Mouse (Mus musculus): ENCODE measurements at regions not wholly inside any gene's neighbourhood (a gene's known extent, or its start where the extent isn't known, plus 50 kb on each side); places are given as distances from the start of the nearest gene placed in this dataset.

DNA sequence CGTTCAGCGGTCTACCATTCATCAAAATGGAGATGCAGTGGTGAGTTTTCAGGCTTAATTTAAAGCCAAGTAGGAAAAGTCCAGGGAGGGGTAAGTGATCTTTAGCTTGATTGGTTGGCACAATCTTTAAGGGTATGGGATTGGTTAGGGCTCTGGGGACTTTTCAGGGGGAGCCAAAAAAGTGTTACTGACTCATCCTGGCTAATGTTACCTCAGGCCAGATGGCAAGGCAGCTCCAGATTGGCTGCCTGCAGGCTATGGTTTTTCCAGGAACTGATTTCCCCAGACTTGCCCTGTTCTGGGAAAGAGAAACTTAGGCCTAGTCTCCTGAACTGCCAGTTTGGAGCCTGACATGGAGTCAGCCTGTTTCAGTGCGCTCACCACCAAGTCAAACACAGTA lies 539.6 kb upstream of the Lmcd1 start:
- no peak overlapping the region for H3K4me3 ChIP-seq (replicated peaks)
- H3K4me1 ChIP-seq, result no peaks in the 10 kb centered on the region
- no peak overlapping the region for H3K9ac ChIP-seq (replicated peaks)
- no peaks in the 10 kb centered on the region for H3K9me3 ChIP-seq (replicated peaks)
- no peak for ATAC-seq (ENCODE audit: low FRiP score)
- 89% methylated on average over 3 of the region's 3 CpGs for WGBS
- H3K27me3 ChIP-seq (replicated peaks), result no peaks in the 10 kb centered on the region
- no peaks in the 10 kb centered on the region for H3K36me3 ChIP-seq
- H3K27ac ChIP-seq (replicated peaks), result no peak overlapping the region
- no peak overlapping the region for H3K4me2 ChIP-seq

DNA sequence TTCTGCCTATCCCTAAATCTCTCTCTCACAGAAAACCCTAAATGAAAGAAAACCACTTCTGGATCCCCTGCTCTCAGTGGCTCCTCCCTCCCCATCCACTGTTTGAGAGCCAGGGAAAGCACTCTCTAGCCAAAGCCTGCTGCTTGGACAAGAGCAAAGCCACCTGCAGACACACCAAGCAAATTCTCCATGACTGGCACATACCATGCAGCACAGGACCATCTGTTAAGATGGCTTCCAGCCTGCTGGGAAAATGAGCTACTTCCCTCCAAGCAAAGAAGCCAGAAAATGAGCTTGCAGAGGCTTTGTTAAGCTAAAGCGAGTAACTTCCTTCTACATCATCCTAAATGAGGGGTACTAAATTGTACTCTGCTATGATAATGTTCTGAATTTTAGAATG lies 534.6 kb upstream of the Lmcd1 start:
- H3K4me2 ChIP-seq, result no peak overlapping the region
- no peaks in the 10 kb centered on the region for H3K4me1 ChIP-seq
- H3K27ac ChIP-seq (replicated peaks), result no peak overlapping the region
- WGBS, result 86% methylated on average over 1 of the region's 1 CpGs
- H3K27me3 ChIP-seq (replicated peaks), result no peaks in the 10 kb centered on the region
- no peaks in the 10 kb centered on the region for H3K36me3 ChIP-seq
- H3K4me3 ChIP-seq (replicated peaks), result no peak overlapping the region
- no peak overlapping the region for H3K9ac ChIP-seq (replicated peaks)
- ATAC-seq (ENCODE audit: low FRiP score), result no peak
- no peaks in the 10 kb centered on the region for H3K9me3 ChIP-seq (replicated peaks)

- 40% methylated on average over 5 of the region's 5 CpGs for WGBS
- Histone ChIP-seq H3K9me3 (replicated peaks) (no peaks in the 10 kb centered on the region), H3K36me3 (no peaks in the 10 kb centered on the region), H3K27ac (replicated peaks) (no peak overlapping the region), H3K4me3 (replicated peaks) (no peak overlapping the region), H3K4me2 (no peak overlapping the region), H3K4me1 (no peaks in the 10 kb centered on the region), H3K9ac (replicated peaks) (no peak overlapping the region), H3K27me3 (replicated peaks) (no peaks in the 10 kb centered on the region)
- ATAC-seq (ENCODE audit: low FRiP score), result peak; percentile 87
Observed at GRCm38 (mm10) chr6:111781710-111782481, 491.7 kb upstream of the Lmcd1 start.

DNA sequence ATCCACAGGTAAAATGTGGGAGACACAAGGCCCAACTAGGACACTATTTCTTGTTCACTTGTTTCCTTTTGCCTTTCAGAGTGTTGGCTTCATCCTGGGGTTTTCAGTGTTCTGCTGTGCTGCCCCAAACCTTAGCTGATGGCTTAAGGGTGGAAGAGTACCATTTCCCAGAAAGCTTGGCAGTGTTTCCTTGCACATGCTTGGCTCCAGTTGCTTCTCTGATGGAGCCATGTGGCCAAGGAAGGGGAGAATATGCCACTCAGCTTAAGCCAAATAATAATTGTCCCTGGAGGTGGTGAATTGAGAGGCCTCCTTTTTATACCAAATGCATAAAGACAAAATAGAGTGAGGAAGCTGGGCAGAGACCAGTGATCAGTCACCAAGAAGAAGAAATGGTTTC lies 464.9 kb upstream of the Lmcd1 start:
- H3K9ac ChIP-seq (replicated peaks), result no peak overlapping the region
- no peak overlapping the region for H3K4me3 ChIP-seq (replicated peaks)
- 0 out of 2 replicates have a peak, but pooled peaks cover 3% of the 10 kb centered on the region for H3K9me3 ChIP-seq (replicated peaks)
- H3K4me1 ChIP-seq, result no peaks in the 10 kb centered on the region
- no peaks in the 10 kb centered on the region for H3K27me3 ChIP-seq (replicated peaks)
- no peak overlapping the region for H3K27ac ChIP-seq (replicated peaks)
- no peaks in the 10 kb centered on the region for H3K36me3 ChIP-seq
- ATAC-seq (ENCODE audit: low FRiP score), result no peak
- no peak overlapping the region for H3K4me2 ChIP-seq

- no peak for ATAC-seq (ENCODE audit: low FRiP score)
- Histone ChIP-seq H3K27me3 (replicated peaks) (no peaks in the 10 kb centered on the region), H3K36me3 (no peaks in the 10 kb centered on the region), H3K4me3 (replicated peaks) (no peak overlapping the region), H3K4me2 (no peak overlapping the region), H3K9ac (replicated peaks) (no peak overlapping the region), H3K4me1 (no peaks in the 10 kb centered on the region), H3K9me3 (replicated peaks) (0 out of 2 replicates have a peak, but pooled peaks cover 3% of the 10 kb centered on the region), H3K27ac (replicated peaks) (no peak overlapping the region)
- WGBS, result 84% methylated on average over 7 of the region's 7 CpGs
Observed at GRCm38 (mm10) chr6:111813982-111814603, 459.5 kb upstream of the Lmcd1 start.

DNA sequence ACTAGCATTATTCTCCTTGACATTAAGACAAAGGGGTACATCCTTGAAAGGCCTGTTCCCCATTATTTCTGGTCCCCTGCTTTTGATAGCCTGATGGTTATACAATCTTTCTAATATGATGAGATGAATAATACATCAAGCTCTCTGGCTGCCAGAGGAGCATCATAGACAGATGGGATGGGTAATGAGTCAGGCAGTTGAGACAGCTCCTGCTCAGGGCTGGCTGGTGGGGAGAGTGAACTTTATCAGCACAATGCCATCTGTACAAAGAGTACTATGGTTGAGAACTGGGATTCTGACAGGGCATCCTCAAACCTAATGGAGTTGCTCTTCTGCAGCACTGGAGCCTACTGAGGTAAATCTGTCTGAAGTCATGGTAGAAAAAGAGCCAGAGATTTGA lies 458.4 kb upstream of the Lmcd1 start:
- H3K4me3 ChIP-seq (replicated peaks), result no peak overlapping the region
- H3K27me3 ChIP-seq (replicated peaks), result no peaks in the 10 kb centered on the region
- no peaks in the 10 kb centered on the region for H3K4me1 ChIP-seq
- no peak overlapping the region for H3K4me2 ChIP-seq
- 0 out of 2 replicates have a peak, but pooled peaks cover 3% of the 10 kb centered on the region for H3K9me3 ChIP-seq (replicated peaks)
- H3K27ac ChIP-seq (replicated peaks), result no peak overlapping the region
- ATAC-seq (ENCODE audit: low FRiP score), result no peak
- no peak overlapping the region for H3K9ac ChIP-seq (replicated peaks)
- no peaks in the 10 kb centered on the region for H3K36me3 ChIP-seq

- H3K4me2 ChIP-seq, result no peak overlapping the region
- H3K9me3 ChIP-seq (replicated peaks), result no peaks in the 10 kb centered on the region
- no peaks in the 10 kb centered on the region for H3K27me3 ChIP-seq (replicated peaks)
- no peak overlapping the region for H3K27ac ChIP-seq (replicated peaks)
- WGBS, result 60% methylated on average over 3 of the region's 3 CpGs
- H3K9ac ChIP-seq (replicated peaks), result no peak overlapping the region
- H3K36me3 ChIP-seq, result no peaks in the 10 kb centered on the region
- no peak for ATAC-seq (ENCODE audit: low FRiP score)
- peaks cover 10% of the 10 kb centered on the region; the same call in 1 of the 2 replicates for H3K4me1 ChIP-seq
- H3K4me3 ChIP-seq (replicated peaks), result no peak overlapping the region
Observed at GRCm38 (mm10) chr6:111820265-111820664, 453.3 kb upstream of the Lmcd1 start.

DNA sequence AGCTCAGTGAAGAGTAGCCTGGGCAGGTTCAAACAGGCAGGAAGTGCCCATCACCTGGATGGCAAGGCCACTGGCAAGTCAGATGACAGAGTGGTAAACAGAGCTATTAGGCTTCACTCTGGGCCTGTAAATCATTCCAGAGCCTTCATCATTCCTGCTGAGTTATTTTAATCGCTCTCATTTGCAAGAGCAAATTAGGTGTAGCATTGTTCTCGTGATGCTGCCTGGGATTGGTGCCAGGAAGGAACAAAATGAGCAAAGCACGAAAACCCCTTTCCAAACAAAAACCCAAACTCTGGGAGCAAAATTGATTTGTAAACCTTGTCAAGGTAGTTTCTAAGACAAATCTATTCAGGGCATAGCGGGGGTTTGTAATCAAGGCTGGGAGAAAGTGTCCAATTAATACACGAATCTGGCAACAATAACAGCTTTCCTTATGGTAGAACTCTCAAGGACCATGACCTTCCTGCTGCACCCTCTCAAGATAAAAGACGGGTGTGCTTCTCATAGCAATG lies 429.2 kb upstream of the Lmcd1 start:
- ATAC-seq (ENCODE audit: low FRiP score), result no peak
- Histone ChIP-seq H3K9me3 (replicated peaks) (0 out of 2 replicates have a peak, but pooled peaks cover 3% of the 10 kb centered on the region), H3K4me1 (peaks cover 10% of the 10 kb centered on the region), H3K9ac (replicated peaks) (no peak overlapping the region), H3K27me3 (replicated peaks) (no peaks in the 10 kb centered on the region), H3K4me3 (replicated peaks) (no peak overlapping the region), H3K4me2 (no peak overlapping the region), H3K36me3 (no peaks in the 10 kb centered on the region), H3K27ac (replicated peaks) (peak overlapping the region; percentile 33; the same call in 1 of the 2 replicates)
- WGBS, result 36% methylated on average over 6 of the region's 6 CpGs

DNA sequence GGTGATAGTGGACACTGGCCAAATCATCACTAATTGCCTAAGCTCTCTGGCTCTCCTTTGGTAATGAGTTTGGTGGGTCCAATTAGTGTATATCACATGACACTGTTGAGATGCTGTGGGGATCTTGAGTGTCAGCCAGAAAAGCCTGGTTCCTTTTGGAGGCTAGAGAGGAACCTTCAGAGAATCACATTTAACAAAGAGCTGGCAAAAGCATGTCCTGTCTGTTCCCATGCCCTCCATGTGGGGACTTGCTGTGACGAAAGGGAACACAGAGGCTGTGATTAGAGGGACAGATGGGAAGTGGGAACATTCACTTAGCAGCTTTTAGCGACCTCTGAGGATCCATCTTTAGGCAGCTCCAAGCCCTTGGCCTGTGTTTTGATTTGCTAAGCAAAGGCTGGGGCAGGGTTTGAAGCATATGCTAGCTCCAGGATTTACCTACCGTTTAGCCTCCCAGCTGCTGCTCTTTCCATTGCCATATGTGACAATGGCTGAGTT lies 407.4 kb upstream of the Lmcd1 start:
- H3K4me1 ChIP-seq, result no peaks in the 10 kb centered on the region
- no peak overlapping the region for H3K27ac ChIP-seq (replicated peaks)
- H3K4me2 ChIP-seq, result no peak overlapping the region
- H3K27me3 ChIP-seq (replicated peaks), result no peaks in the 10 kb centered on the region
- H3K36me3 ChIP-seq, result no peaks in the 10 kb centered on the region
- 64% methylated on average over 3 of the region's 3 CpGs for WGBS
- ATAC-seq (ENCODE audit: low FRiP score), result peak; percentile 45
- no peak overlapping the region for H3K4me3 ChIP-seq (replicated peaks)
- no peak overlapping the region for H3K9ac ChIP-seq (replicated peaks)
- H3K9me3 ChIP-seq (replicated peaks), result no peaks in the 10 kb centered on the region

DNA sequence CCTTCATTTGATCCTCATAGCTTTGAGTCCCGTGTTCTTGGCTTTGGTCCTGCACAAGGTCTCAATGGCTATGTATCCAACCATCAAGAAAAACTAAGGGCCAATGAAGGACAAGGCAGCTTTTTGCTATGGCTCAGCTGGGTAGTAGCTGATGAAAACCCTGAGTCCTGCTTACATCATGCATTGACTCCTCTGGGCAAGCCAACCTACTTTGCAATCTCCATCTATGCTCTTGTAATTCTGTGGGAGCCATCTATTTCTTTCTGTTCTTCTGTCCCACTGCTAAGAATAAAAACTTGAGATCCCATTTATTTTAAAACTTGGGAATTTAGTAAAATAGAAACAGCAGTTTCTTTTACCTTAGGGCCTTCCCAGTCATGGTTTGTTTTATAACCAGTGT lies 391.0 kb upstream of the Lmcd1 start:
- 94% methylated on average over 1 of the region's 1 CpGs for WGBS
- Histone ChIP-seq H3K27me3 (replicated peaks) (no peaks in the 10 kb centered on the region), H3K9me3 (replicated peaks) (no peaks in the 10 kb centered on the region), H3K4me1 (no peaks in the 10 kb centered on the region), H3K9ac (replicated peaks) (no peak overlapping the region), H3K4me3 (replicated peaks) (no peak overlapping the region), H3K4me2 (no peak overlapping the region), H3K36me3 (no peaks in the 10 kb centered on the region), H3K27ac (replicated peaks) (no peak overlapping the region)
- ATAC-seq (ENCODE audit: low FRiP score), result no peak

DNA sequence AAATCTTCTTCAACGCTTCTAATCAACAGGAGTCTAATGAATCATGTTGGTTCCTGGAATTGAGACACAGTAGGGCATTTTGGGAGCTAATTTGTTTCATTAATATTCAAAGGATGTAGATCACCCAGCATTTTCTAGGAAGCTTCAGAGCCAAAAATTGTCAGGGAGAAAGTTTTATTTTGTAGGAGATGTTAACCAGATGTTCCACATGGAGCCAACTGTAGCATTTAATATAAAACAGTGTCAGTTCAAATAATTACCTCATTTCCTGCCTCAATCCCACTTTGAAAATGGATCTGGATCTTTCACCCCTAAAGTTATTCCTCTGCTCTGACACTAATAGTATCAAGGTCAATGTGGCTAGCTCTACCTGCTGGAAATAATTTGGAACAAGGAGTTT lies 389.6 kb upstream of the Lmcd1 start:
- Histone ChIP-seq H3K27me3 (replicated peaks) (no peaks in the 10 kb centered on the region), H3K4me2 (no peak overlapping the region), H3K4me1 (no peaks in the 10 kb centered on the region), H3K9me3 (replicated peaks) (no peaks in the 10 kb centered on the region), H3K4me3 (replicated peaks) (no peak overlapping the region), H3K9ac (replicated peaks) (no peak overlapping the region), H3K27ac (replicated peaks) (no peak overlapping the region), H3K36me3 (no peaks in the 10 kb centered on the region)
- ATAC-seq (ENCODE audit: low FRiP score), result no peak
- WGBS, result 75% methylated on average over 1 of the region's 1 CpGs

GRCm38 (mm10) chr6:111911997-111912396 lies 361.6 kb upstream of the Lmcd1 start:
- 71% methylated on average over 2 of the region's 2 CpGs for WGBS
- no peak for ATAC-seq (ENCODE audit: low FRiP score)
- Histone ChIP-seq H3K36me3 (no peaks in the 10 kb centered on the region), H3K4me3 (replicated peaks) (no peak overlapping the region), H3K9me3 (replicated peaks) (no peaks in the 10 kb centered on the region), H3K4me1 (peaks cover 8% of the 10 kb centered on the region), H3K27me3 (replicated peaks) (no peaks in the 10 kb centered on the region), H3K27ac (replicated peaks) (no peak overlapping the region), H3K4me2 (no peak overlapping the region), H3K9ac (replicated peaks) (no peak overlapping the region)

Data from neural tube, embryonic 15.5 days (tissue).